Mouse (Mus musculus) kidney, embryonic 15.5 days (tissue): ENCODE data around the gene Pcmt1. TPM values are rescaled to one million over a fixed set of nuclear protein-coding genes. Genes with fewer than 3 reads are reported as not detected.

Experiments used
- ATAC-seq: fragments of 200-750 bp; cut with Nextera tagmentation; replicated peaks from 2 replicates; pipeline ENCODE4 v1.8.0; 2017; ENCODE audit warnings: moderate TSS enrichment; ENCODE audit not compliant: low FRiP score
- H3K27ac ChIP-seq: fragments of 300-500 bp; sonication (generic); 2 replicates; pipeline ENCODE4 v1.5.1; 2015; ENCODE audit warnings: mild to moderate bottlenecking, inconsistent platforms
- H3K27me3 ChIP-seq: fragments of 300-500 bp; sonication (generic); 2 replicates; pipeline ENCODE4 v1.6.1; 2015; ENCODE audit warnings: inconsistent platforms
- H3K36me3 ChIP-seq: fragments of 300-500 bp; sonication (generic); 2 replicates; pipeline ENCODE4 v1.6.1; 2015; ENCODE audit warnings: inconsistent platforms
- H3K4me1 ChIP-seq: fragments of 300-500 bp; sonication (generic); 2 replicates; pipeline ENCODE4 v1.6.1; 2015; ENCODE audit warnings: inconsistent platforms
- H3K4me2 ChIP-seq: fragments of 300-500 bp; sonication (generic); 2 replicates; pipeline ENCODE4 v1.6.1; 2015; ENCODE audit warnings: moderate library complexity, mild to moderate bottlenecking, inconsistent platforms
- H3K4me3 ChIP-seq: fragments of 300-500 bp; sonication (generic); replicated peaks from 2 replicates; pipeline ENCODE4 v1.5.1; 2015; ENCODE audit warnings: mild to moderate bottlenecking, inconsistent platforms
- H3K9ac ChIP-seq: fragments of 300-500 bp; sonication (generic); 2 replicates; pipeline ENCODE4 v1.6.1; 2015; ENCODE audit warnings: mild to moderate bottlenecking, inconsistent platforms
- H3K9me3 ChIP-seq: fragments of 300-500 bp; sonication (generic); replicated peaks from 2 replicates; pipeline ENCODE4 v1.6.1; 2016; ENCODE audit warnings: inconsistent platforms
- WGBS: fragments of 180-500 bp; shearing (Covaris S2); methylation state at CpG from one replicate; pipeline ENCODE4 v1.1.7; 2015; ENCODE audit warnings: mixed read lengths; 5-methylcytosine and 5-hydroxymethylcytosine counted together
- polyA plus RNA-seq: library from polyadenylated mRNA; unstranded; fragments of >200 nt; fragmentation: Nextera tagmentation; extraction: Ambion mirVana; gene quantifications from 2 replicates; pipeline ENCODE4 v1.2.1, GENCODE M21; 2015

Pcmt1 gene
- polyA plus RNA-seq, 1 experiment from 2014 or later: 115 TPM

DNA sequence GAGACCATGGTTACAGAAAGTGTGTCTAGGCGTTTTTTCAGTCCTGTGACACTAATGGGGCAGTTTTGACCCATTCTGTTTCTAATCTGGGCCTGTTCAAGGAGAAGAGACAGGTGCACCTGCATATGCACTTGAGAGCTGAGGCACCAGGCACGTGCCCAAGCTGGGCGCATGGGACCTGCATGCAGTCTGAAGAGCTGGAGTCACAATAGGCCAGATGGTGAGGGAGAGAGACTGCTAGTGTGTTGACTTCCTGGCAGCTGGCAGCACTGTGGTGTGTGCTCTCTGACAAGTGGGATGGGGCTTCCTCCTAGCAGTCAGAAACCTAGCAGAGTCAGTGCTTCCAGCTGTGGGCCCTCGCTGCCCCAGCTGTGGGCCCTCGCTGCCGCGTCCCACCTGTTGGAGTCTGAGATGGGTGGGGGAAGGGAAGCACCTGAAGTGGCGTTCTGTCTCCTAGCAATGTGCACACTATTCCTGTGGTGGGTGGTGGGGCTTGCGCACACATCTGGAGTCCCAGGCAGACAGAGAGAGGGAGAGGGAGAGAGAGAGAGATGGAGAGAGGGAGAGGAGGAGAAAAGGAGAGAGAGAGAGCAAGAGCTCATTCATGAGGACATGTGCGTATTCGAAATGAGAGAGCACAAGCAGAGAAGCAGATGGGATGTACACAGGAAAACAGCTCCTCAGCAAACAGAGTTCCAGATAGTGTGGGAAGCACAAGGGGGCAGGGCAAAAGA lies 98.6 kb downstream of the Pcmt1 start:
- H3K27ac ChIP-seq: no peak overlapping the region
- 0 out of 2 replicates have a peak, but pooled peaks cover 4% of the 10 kb centered on the region for H3K27me3 ChIP-seq
- no peaks in the 10 kb centered on the region for H3K9me3 ChIP-seq
- ATAC-seq: no peak
- H3K4me2 ChIP-seq: no peak overlapping the region
- H3K9ac ChIP-seq: no peak overlapping the region
- H3K36me3 ChIP-seq: no peaks in the 10 kb centered on the region
- 45% methylated on average over 11 of the region's 11 CpGs for whole genome bisulfite sequencing
- H3K4me1 ChIP-seq: no peaks in the 10 kb centered on the region
- H3K4me3 ChIP-seq: no peak overlapping the region

DNA sequence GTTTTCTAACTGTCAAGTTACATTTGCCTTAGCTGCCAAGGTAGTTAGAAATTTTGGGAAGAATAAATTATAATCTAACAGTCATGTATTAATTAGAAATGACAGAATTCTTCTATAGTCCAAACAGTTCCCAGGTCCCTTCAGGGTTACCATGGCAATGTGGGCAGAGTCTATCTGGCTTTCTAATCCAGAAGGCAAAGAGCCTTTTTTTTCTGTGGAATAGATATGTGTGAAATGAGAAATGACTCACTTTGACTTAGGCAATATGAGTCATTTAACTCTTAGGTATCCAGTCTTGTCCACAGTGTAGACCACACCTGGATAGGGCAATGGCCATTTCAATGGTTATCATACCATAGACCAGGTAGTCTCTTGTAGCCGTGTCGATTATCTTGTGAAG lies 99.5 kb downstream of the Pcmt1 start:
- Histone ChIP-seq H3K4me1 (no peaks in the 10 kb centered on the region), H3K9ac (no peak overlapping the region), H3K9me3 (no peaks in the 10 kb centered on the region), H3K36me3 (no peaks in the 10 kb centered on the region), H3K27me3 (0 out of 2 replicates have a peak, but pooled peaks cover 4% of the 10 kb centered on the region), H3K27ac (no peak overlapping the region), H3K4me2 (no peak overlapping the region), H3K4me3 (no peak overlapping the region)
- WGBS: 91% methylated on average over 2 of the region's 2 CpGs
- ATAC-seq: no peak

Other genes with a start within 250 kb of the Pcmt1 start
- gene Ulbp1, start 207.5 kb downstream of the Pcmt1 start, polyA plus RNA-seq: 3.1 and 4.5 TPM in 2 replicates
- gene Lrp11, start 91.3 kb downstream of the Pcmt1 start, polyA plus RNA-seq: 1.8 and 2.4 TPM in 2 replicates
- gene Nup43, start 13.6 kb downstream of the Pcmt1 start, polyA plus RNA-seq: 55.2 and 58.1 TPM in 2 replicates
- gene Lats1, start 78 bp upstream of the Pcmt1 start, polyA plus RNA-seq: 8.6 and 9.1 TPM in 2 replicates
- gene Katna1, start 44.9 kb upstream of the Pcmt1 start, polyA plus RNA-seq: 56.6 and 57.7 TPM in 2 replicates
- gene Ginm1, start 111.7 kb upstream of the Pcmt1 start, polyA plus RNA-seq: 88.9 and 90.9 TPM in 2 replicates
- gene Ppil4, start 111.8 kb upstream of the Pcmt1 start, polyA plus RNA-seq: 39.0 and 39.5 TPM in 2 replicates
- 0.14 TPM in 2 replicates for gene Zc3h12d, start 151.3 kb upstream of the Pcmt1 start, polyA plus RNA-seq